Mouse (Mus musculus) liver, adult (tissue): ENCODE data around the gene Gm20662.

Experiments used
- GATA4 ChIP-seq: IDR thresholded peaks from 2 replicates; pipeline ENCODE4 v1.6.1; 2014; ENCODE audit warnings: mild to moderate bottlenecking, low read length; ENCODE audit not compliant: insufficient replicate concordance

The Gm20662 gene

GRCm38 (mm10) chr9:107966676-107967075 is 29.5 kb upstream of the Gm20662 start:
- no peak for TF ChIP-seq GATA4

GRCm38 (mm10) chr9:107967437-107967836 is 28.7 kb upstream of the Gm20662 start:
- TF ChIP-seq GATA4 = no peak

- TF ChIP-seq GATA4 = no peak
Measured at GRCm38 (mm10) chr9:107968531-107968930, 27.6 kb upstream of the Gm20662 start.

- no peak for TF ChIP-seq GATA4
Measured at GRCm38 (mm10) chr9:107970311-107970710, 25.8 kb upstream of the Gm20662 start.

- no peak for TF ChIP-seq GATA4
Measured at GRCm38 (mm10) chr9:107971690-107972541, 24.2 kb upstream of the Gm20662 start.

GRCm38 (mm10) chr9:107974491-107975171 is 21.5 kb upstream of the Gm20662 start:
- peak; percentile 77; the same call in 1 of the 2 replicates for TF ChIP-seq GATA4

GRCm38 (mm10) chr9:107975399-107976386 is 20.5 kb upstream of the Gm20662 start, which contains the start of gene Uba7:
Gene Uba7, plus strand, starts transcription at chr9:107975505.
- TF ChIP-seq GATA4 = peak; percentile 97

GRCm38 (mm10) chr9:107978815-107979214 is 17.3 kb upstream of the Gm20662 start:
- no peak for TF ChIP-seq GATA4

GRCm38 (mm10) chr9:107981684-107982605 is 14.2 kb upstream of the Gm20662 start:
- TF ChIP-seq GATA4 = no peak

GRCm38 (mm10) chr9:107982681-107983346 is 13.3 kb upstream of the Gm20662 start, which contains the start of gene Gm20661:
Gene Gm20661, plus strand, starts transcription at chr9:107983058.
- TF ChIP-seq GATA4 = peak; percentile 93; the same call in 1 of the 2 replicates

- TF ChIP-seq GATA4 = no peak
Measured at GRCm38 (mm10) chr9:107983421-107983890, 12.7 kb upstream of the Gm20662 start.

- no peak for TF ChIP-seq GATA4
Measured at GRCm38 (mm10) chr9:107984052-107984753, 11.9 kb upstream of the Gm20662 start.

GRCm38 (mm10) chr9:107984754-107985055 is 11.4 kb upstream of the Gm20662 start:
- TF ChIP-seq GATA4 = no peak
